Comparison of ENCODE assay signal across 10 mouse cellular contexts in genomic region chr15:103130729-103131128, GRCm38 (mm10). TPM values are rescaled to one million over a fixed set of nuclear protein-coding genes. Genes with fewer than 3 reads are reported as not detected.
DNase-seq lines count a peak whose midpoint lies in the region; ATAC-seq lines count a peak whose summit lies in the region.
"Had no signal": no experiment of that assay in that cellular context is flagged by ENCODE, and none has a peak within 500 bp of the region (broad histone marks: within the 10 kb centered on the region; RNA-seq: fewer than 3 reads in every experiment).

No protein-coding gene starts in this region.

- peaks cover 7% of the 10 kb centered on the region; the same call in 1 of the 2 replicates for H3K4me1 ChIP-seq in heart, embryonic 11.5 days (ENCODE audit: control insufficient read depth, insufficient read depth, low read length)

- DNase-seq in heart, postnatal 4 days, result peak; percentile 29
- peak; percentile 31 for DNase-seq in thymus, postnatal 0 days (ENCODE audit: low spot score)
- DNase-seq in thymus, adult 18-20 months, result no peak
- DNase-seq in c-Kit-positive CD71-negative TER-119-negative erythroid progenitor cells, embryonic 14.5 days (ENCODE audit: low read depth), result peak; percentile 30
- no peak for DNase-seq in right cerebral cortex, postnatal 4 days
- DNase-seq in right cerebral cortex, adult 18-20 months, result no peak
- DNase-seq in gastrocnemius, postnatal 4 days (ENCODE audit: low spot score in 2 of 2), result no peak
- DNase-seq: cerebellum, adult 11-12 months had no signal

- peaks cover 68% of the 10 kb centered on the region for H3K27me3 ChIP-seq in heart, embryonic 11.5 days (ENCODE audit: control insufficient read depth, insufficient read depth, low read length)

- WGBS in heart, embryonic 11.5 days (ENCODE audit: insufficient replicate concordance), result 37% methylated on average over 1 of the region's 1 CpGs

- H3K4me3 ChIP-seq in heart, embryonic 11.5 days (ENCODE audit: low read depth, low read length), result no peak overlapping the region
- H3K4me3 ChIP-seq: megakaryocyte, embryonic 14.5 days had no signal

- no peaks in the 10 kb centered on the region for H3K9me3 ChIP-seq in heart, embryonic 11.5 days (replicated peaks; ENCODE audit: control insufficient read depth, low read length)

- no peak overlapping the region for H3K27ac ChIP-seq in heart, embryonic 11.5 days (ENCODE audit: low read depth, low read length)

- no peaks in the 10 kb centered on the region for H3K36me3 ChIP-seq in heart, embryonic 11.5 days (ENCODE audit: control insufficient read depth, insufficient read depth, low read length)

- H3K9ac ChIP-seq in heart, embryonic 11.5 days (ENCODE audit: low read depth, low read length), result no peak overlapping the region

- ATAC-seq in heart, embryonic 11.5 days (replicated peaks; ENCODE audit: insufficient number of reproducible peaks, low FRiP score, low TSS enrichment), result no peak

- H3K4me2 ChIP-seq in heart, embryonic 11.5 days, result no peak overlapping the region

RNA-seq across cellular contexts. Expression of gene Smug1, which starts 36.2 kb away (rescaled TPM):
- total RNA-seq in heart, postnatal 4 days (2021), result 10 to 100 TPM; 12.7 to 14.1 TPM
- polyA plus RNA-seq in heart, embryonic 11.5 days (2014; fragmentation: Nextera tagmentation; extraction: Ambion mirVana), result 14.7 and 17.7 TPM in 2 replicates
- polyA plus RNA-seq in thymus, postnatal 0 days (2015; fragmentation: Nextera tagmentation; extraction: Ambion mirVana), result 7.5 and 8.9 TPM in 2 replicates
- 10 to 100 TPM; 13.9 to 15.4 TPM for total RNA-seq in gastrocnemius, postnatal 4 days (2021)

Comparison
In these comparisons a context has a peak if more than half of its experiments do, and no peak if none do; other contexts are left out.
1. DNase-seq: peak in heart, postnatal 4 days (single experiment), thymus, postnatal 0 days (single experiment) and c-Kit-positive CD71-negative TER-119-negative erythroid progenitor cells, embryonic 14.5 days (single experiment); none in thymus, adult 18-20 months (0 of 2), right cerebral cortex, postnatal 4 days (single experiment), right cerebral cortex, adult 18-20 months (single experiment) and gastrocnemius, postnatal 4 days (0 of 2).